Mouse (Mus musculus): ENCODE results near the gene Gigyf1.

The Gigyf1 gene

GRCm38 (mm10) chr5:137570181-137570580 lies 51.8 kb downstream of the Gigyf1 start:
- in situ Hi-C loops (cut with MboI, MseI) = no loop called here

GRCm38 (mm10) chr5:137570691-137571586 lies 52.6 kb downstream of the Gigyf1 start:
- in situ Hi-C loops (cut with MboI, MseI) = no loop called here

- in situ Hi-C loops (cut with MboI, MseI) = no loop called here
These were observed 56.1 kb downstream of the Gigyf1 start for GRCm38 (mm10) chr5:137574470-137574901.
